Mouse (Mus musculus) midbrain, embryonic 13.5 days (tissue): Measurements from ENCODE around the gene Ercc2. TPM values are rescaled to one million over a fixed set of nuclear protein-coding genes. Genes with fewer than 3 reads are reported as not detected.

Experiments
- ATAC-seq: fragments of 200-750 bp; cut with Nextera tagmentation; 2 replicates; pipeline ENCODE4 v1.8.0; 2017; ENCODE audit warnings: mild to moderate bottlenecking, moderate TSS enrichment, moderate library complexity
- H3K27ac ChIP-seq: fragments of 300-500 bp; sonication (generic); 2 replicates; pipeline ENCODE4 v1.5.1; 2015; ENCODE audit warnings: inconsistent platforms, mild to moderate bottlenecking, moderate library complexity
- H3K27me3 ChIP-seq: fragments of 300-500 bp; sonication (generic); 2 replicates; pipeline ENCODE4 v1.6.1; 2015; ENCODE audit warnings: mild to moderate bottlenecking, inconsistent platforms
- H3K36me3 ChIP-seq: fragments of 300-500 bp; sonication (generic); 2 replicates; pipeline ENCODE4 v1.6.1; 2015; ENCODE audit warnings: mild to moderate bottlenecking, inconsistent platforms
- H3K4me1 ChIP-seq: fragments of 300-500 bp; sonication (generic); replicated peaks from 2 replicates; pipeline ENCODE4 v1.6.1; 2015; ENCODE audit warnings: inconsistent platforms
- H3K4me2 ChIP-seq: fragments of 300-500 bp; sonication (generic); replicated peaks from 2 replicates; pipeline ENCODE4 v1.6.1; 2015; ENCODE audit warnings: moderate library complexity, mild to moderate bottlenecking, inconsistent platforms
- H3K4me3 ChIP-seq: fragments of 300-500 bp; sonication (generic); replicated peaks from 2 replicates; pipeline ENCODE4 v1.5.1; 2015; ENCODE audit warnings: mild to moderate bottlenecking, inconsistent platforms
- H3K9ac ChIP-seq: fragments of 300-500 bp; sonication (generic); replicated peaks from 2 replicates; pipeline ENCODE4 v1.6.1; 2015; ENCODE audit warnings: mild to moderate bottlenecking, inconsistent platforms
- H3K9me3 ChIP-seq: fragments of 300-500 bp; sonication (generic); 2 replicates; pipeline ENCODE4 v1.6.1; 2016; ENCODE audit warnings: mild to moderate bottlenecking, inconsistent platforms
- WGBS: fragments of 180-500 bp; shearing (Covaris S2); methylation state at CpG from one replicate; pipeline ENCODE4 v1.1.7; 2015; 5-methylcytosine and 5-hydroxymethylcytosine counted together
- polyA plus RNA-seq: library from polyadenylated mRNA; unstranded; fragments of >200 nt; fragmentation: Nextera tagmentation; extraction: Ambion mirVana; gene quantifications from 2 replicates; pipeline ENCODE4 v1.2.1, GENCODE M21; 2015

Gene Ercc2
- polyA plus RNA-seq, 1 experiment from 2014 or later, result 28.9 TPM

GRCm38 (mm10) chr7:19361720-19362119 is 20.1 kb upstream of the Ercc2 start:
- H3K4me3 ChIP-seq, result peak overlapping the region; percentile 74
- peak overlapping the region; percentile 98 for H3K4me2 ChIP-seq
- H3K4me1 ChIP-seq, result peaks cover 41% of the 10 kb centered on the region
- H3K27me3 ChIP-seq, result peaks cover 11% of the 10 kb centered on the region; the same call in 1 of the 2 replicates
- no peaks in the 10 kb centered on the region for H3K9me3 ChIP-seq
- H3K27ac ChIP-seq, result peak overlapping the region; percentile 35; the same call in 1 of the 2 replicates
- H3K9ac ChIP-seq, result peak overlapping the region; percentile 30; the same call in 1 of the 2 replicates
- ATAC-seq, result no peak
- 15% methylated on average over 16 of the region's 16 CpGs for WGBS
- peaks cover 5% of the 10 kb centered on the region; the same call in 1 of the 2 replicates for H3K36me3 ChIP-seq

- Histone ChIP-seq H3K9ac (peak overlapping the region; percentile 2; the same call in 1 of the 2 replicates), H3K36me3 (peaks cover under 1% of the 10 kb centered on the region; the same call in 1 of the 2 replicates), H3K9me3 (no peaks in the 10 kb centered on the region), H3K27ac (peak overlapping the region; percentile 35; the same call in 1 of the 2 replicates), H3K4me2 (peak overlapping the region; percentile 98), H3K27me3 (peaks cover 11% of the 10 kb centered on the region; the same call in 1 of the 2 replicates), H3K4me1 (peaks cover 41% of the 10 kb centered on the region), H3K4me3 (peak overlapping the region; percentile 74)
- 19% methylated on average over 4 of the region's 4 CpGs for WGBS
- ATAC-seq, result no peak
Measured at GRCm38 (mm10) chr7:19362276-19362675, 19.5 kb upstream of the Ercc2 start.

GRCm38 (mm10) chr7:19363881-19364280 is 17.9 kb upstream of the Ercc2 start:
- Histone ChIP-seq H3K9ac (no peak overlapping the region), H3K4me2 (no peak overlapping the region), H3K36me3 (no peaks in the 10 kb centered on the region), H3K4me3 (no peak overlapping the region), H3K27ac (no peak overlapping the region), H3K4me1 (peaks cover 31% of the 10 kb centered on the region), H3K9me3 (no peaks in the 10 kb centered on the region), H3K27me3 (peaks cover 19% of the 10 kb centered on the region)
- ATAC-seq, result no peak
- 2% methylated on average over 18 of the region's 18 CpGs for WGBS

- Histone ChIP-seq H3K36me3 (no peaks in the 10 kb centered on the region), H3K4me1 (peaks cover 25% of the 10 kb centered on the region), H3K27me3 (peaks cover 26% of the 10 kb centered on the region), H3K4me3 (no peak overlapping the region), H3K9me3 (no peaks in the 10 kb centered on the region), H3K27ac (no peak overlapping the region), H3K4me2 (no peak overlapping the region), H3K9ac (no peak overlapping the region)
- ATAC-seq, result no peak
- WGBS, result 88% methylated on average over 4 of the region's 4 CpGs
Measured at GRCm38 (mm10) chr7:19365376-19365775, 16.4 kb upstream of the Ercc2 start.

- Histone ChIP-seq H3K9me3 (no peaks in the 10 kb centered on the region), H3K9ac (no peak overlapping the region), H3K4me3 (no peak overlapping the region), H3K4me2 (no peak overlapping the region), H3K36me3 (no peaks in the 10 kb centered on the region), H3K27me3 (peaks cover 15% of the 10 kb centered on the region), H3K4me1 (no peaks in the 10 kb centered on the region), H3K27ac (no peak overlapping the region)
- no peak for ATAC-seq
- WGBS, result 23% methylated on average over 16 of the region's 16 CpGs
Measured at GRCm38 (mm10) chr7:19368380-19368779, 13.4 kb upstream of the Ercc2 start.

- peaks cover 15% of the 10 kb centered on the region for H3K27me3 ChIP-seq
- H3K4me2 ChIP-seq, result peak overlapping the region; percentile 68
- WGBS, result 10% methylated on average over 46 of the region's 46 CpGs
- H3K4me1 ChIP-seq, result no peaks in the 10 kb centered on the region
- H3K4me3 ChIP-seq, result peak overlapping the region; percentile 47
- no peaks in the 10 kb centered on the region for H3K36me3 ChIP-seq
- H3K9me3 ChIP-seq, result no peaks in the 10 kb centered on the region
- H3K27ac ChIP-seq, result no peak overlapping the region
- ATAC-seq, result peak; percentile 86
- H3K9ac ChIP-seq, result peak overlapping the region; percentile 66
Measured at GRCm38 (mm10) chr7:19369823-19370425, 11.9 kb upstream of the Ercc2 start.

DNA sequence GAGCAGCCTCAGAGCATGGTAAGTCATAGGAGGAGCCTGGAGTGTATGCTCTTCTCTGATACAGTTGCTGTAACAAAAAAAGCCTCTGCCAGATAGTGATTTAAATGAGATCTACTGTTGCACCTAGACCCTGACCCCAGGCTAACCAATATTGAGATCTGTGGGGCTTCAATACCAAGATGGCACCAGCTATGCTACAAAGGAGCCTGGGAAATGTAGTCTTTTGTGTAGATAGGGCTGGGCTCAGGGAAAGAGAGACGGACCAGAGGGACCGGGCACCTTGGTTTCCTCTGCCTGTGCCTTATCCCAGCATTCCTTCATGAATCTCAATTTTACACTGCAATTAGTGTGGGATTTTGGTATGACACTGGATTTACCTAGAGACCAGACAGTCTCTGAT is 8.4 kb upstream of the Ercc2 start:
- peaks cover 12% of the 10 kb centered on the region for H3K27me3 ChIP-seq
- H3K9ac ChIP-seq, result no peak overlapping the region
- H3K27ac ChIP-seq, result no peak overlapping the region
- no peaks in the 10 kb centered on the region for H3K36me3 ChIP-seq
- H3K4me2 ChIP-seq, result no peak overlapping the region
- ATAC-seq, result no peak
- no peak overlapping the region for H3K4me3 ChIP-seq
- no peaks in the 10 kb centered on the region for H3K4me1 ChIP-seq
- WGBS, result 86% methylated on average over 2 of the region's 2 CpGs
- H3K9me3 ChIP-seq, result no peaks in the 10 kb centered on the region

DNA sequence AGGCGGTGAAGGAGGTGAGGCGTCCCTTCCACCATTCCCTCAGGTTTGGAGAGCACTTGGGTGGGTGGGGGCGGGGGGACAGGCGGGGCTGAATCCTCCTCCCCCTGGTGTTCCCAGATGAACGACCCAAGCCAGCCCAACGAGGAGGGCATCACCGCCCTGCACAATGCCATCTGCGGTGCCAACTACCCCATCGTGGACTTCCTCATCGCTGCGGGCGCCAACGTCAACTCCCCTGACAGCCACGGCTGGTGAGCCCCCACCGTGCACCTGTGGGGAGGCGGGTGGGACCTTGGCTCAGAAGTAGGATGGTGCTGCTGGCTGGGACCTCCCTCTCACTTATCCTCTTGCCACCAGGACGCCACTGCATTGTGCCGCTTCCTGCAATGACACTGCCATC is 6.4 kb upstream of the Ercc2 start:
- Histone ChIP-seq H3K27ac (no peak overlapping the region), H3K27me3 (no peaks in the 10 kb centered on the region), H3K9ac (no peak overlapping the region), H3K9me3 (no peaks in the 10 kb centered on the region), H3K36me3 (no peaks in the 10 kb centered on the region), H3K4me1 (no peaks in the 10 kb centered on the region), H3K4me3 (no peak overlapping the region), H3K4me2 (no peak overlapping the region)
- 81% methylated on average over 18 of the region's 18 CpGs for WGBS
- no peak for ATAC-seq

DNA sequence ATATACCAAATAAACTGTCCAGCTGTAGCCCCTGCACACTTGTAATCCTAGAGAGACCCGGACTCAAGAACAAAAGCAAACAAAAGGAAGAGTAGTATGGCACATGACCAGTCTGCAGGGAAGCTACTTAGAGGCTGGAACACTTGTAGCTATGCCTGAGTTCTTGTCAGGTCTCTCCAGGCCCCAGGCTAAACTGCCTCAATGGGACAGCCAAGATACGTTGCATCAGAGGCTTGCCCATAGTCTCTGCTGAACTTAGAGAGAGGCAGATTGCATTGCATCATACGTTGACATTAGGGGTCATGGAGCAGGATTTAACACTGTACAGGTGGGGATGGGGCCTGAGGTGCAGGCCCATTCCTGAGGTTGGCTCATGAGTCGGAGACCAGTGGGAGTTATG is 5.8 kb upstream of the Ercc2 start:
- Histone ChIP-seq H3K4me3 (no peak overlapping the region), H3K4me2 (no peak overlapping the region), H3K27ac (no peak overlapping the region), H3K27me3 (no peaks in the 10 kb centered on the region), H3K9me3 (no peaks in the 10 kb centered on the region), H3K9ac (no peak overlapping the region), H3K36me3 (no peaks in the 10 kb centered on the region), H3K4me1 (no peaks in the 10 kb centered on the region)
- ATAC-seq, result no peak
- WGBS, result 79% methylated on average over 4 of the region's 4 CpGs

DNA sequence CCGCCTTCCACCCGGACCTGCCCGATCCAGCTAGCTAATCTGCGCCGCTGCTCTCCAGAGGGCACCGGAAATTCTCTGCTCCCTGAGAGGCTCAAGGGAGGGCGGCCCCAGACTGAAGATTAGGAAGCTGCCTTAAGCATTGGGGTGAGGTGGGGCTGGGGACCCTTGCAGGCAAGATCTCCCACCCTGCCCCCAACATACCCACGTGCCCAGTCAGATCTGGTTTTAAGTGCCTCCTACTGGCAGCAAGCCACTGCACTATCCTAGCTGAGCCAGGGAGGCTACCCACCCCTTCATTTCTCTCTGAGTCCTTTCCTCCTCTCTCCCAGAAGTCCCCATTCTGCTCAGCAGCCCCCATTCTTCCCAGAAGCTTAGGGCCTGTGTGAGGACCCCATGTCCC is 3.8 kb upstream of the Ercc2 start:
- WGBS, result 79% methylated on average over 7 of the region's 8 CpGs
- H3K36me3 ChIP-seq, result no peaks in the 10 kb centered on the region
- no peak overlapping the region for H3K27ac ChIP-seq
- no peak overlapping the region for H3K4me2 ChIP-seq
- H3K4me3 ChIP-seq, result no peak overlapping the region
- H3K4me1 ChIP-seq, result peaks cover 8% of the 10 kb centered on the region
- no peaks in the 10 kb centered on the region for H3K27me3 ChIP-seq
- H3K9me3 ChIP-seq, result no peaks in the 10 kb centered on the region
- H3K9ac ChIP-seq, result no peak overlapping the region
- ATAC-seq, result no peak

DNA sequence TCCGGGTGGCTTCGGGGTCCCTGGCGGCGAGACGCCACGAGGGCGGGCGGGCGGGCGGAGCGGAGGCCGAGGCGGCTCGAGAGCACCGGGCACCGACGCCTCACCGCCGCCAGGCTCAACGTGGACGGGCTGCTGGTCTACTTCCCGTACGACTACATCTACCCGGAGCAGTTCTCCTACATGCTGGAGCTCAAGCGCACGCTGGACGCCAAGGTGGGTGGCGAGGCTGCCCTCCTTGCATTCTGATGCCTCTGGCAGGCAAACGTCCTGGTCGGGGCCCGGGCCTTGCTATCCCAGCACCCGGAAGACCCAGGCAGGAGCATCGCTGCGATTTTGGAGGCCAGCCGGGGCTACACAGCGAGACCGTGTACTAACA is 344 bp downstream of the Ercc2 start:
- peaks cover 20% of the 10 kb centered on the region for H3K4me1 ChIP-seq
- H3K9ac ChIP-seq, result peak overlapping the region; percentile 83
- H3K27ac ChIP-seq, result peak overlapping the region; percentile 69
- no peaks in the 10 kb centered on the region for H3K27me3 ChIP-seq
- peak overlapping the region; percentile 76 for H3K4me3 ChIP-seq
- H3K4me2 ChIP-seq, result peak overlapping the region; percentile 92
- H3K9me3 ChIP-seq, result no peaks in the 10 kb centered on the region
- 1% methylated on average over 20 of the region's 37 CpGs for WGBS
- peak; percentile 71 for ATAC-seq
- peaks cover 34% of the 10 kb centered on the region for H3K36me3 ChIP-seq

DNA sequence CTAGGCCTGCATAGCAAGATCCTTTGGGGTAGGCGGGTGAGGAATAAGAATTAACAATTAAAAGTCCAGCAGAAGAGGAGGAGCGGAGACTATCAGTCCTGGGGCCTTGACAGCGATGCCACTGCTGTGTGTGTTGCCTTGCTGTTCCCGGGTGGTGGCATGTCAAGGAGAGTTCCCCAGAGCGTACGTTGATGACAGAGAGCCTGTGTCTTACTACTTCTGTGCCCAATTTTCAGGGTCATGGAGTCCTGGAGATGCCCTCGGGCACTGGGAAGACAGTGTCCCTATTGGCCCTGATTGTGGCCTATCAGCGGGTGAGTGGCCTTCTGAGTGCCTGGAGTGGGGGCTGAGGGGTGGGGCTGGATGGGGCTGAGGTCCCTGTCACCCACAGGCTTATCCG is 1.9 kb downstream of the Ercc2 start:
- peaks cover 48% of the 10 kb centered on the region for H3K36me3 ChIP-seq
- no peak overlapping the region for H3K27ac ChIP-seq
- no peak for ATAC-seq
- WGBS, result 89% methylated on average over 9 of the region's 9 CpGs
- no peaks in the 10 kb centered on the region for H3K27me3 ChIP-seq
- peak overlapping the region; percentile 76; the same call in 1 of the 2 replicates for H3K4me3 ChIP-seq
- no peaks in the 10 kb centered on the region for H3K9me3 ChIP-seq
- H3K9ac ChIP-seq, result peak overlapping the region; percentile 21
- H3K4me1 ChIP-seq, result peaks cover 29% of the 10 kb centered on the region
- H3K4me2 ChIP-seq, result peak overlapping the region; percentile 92
